Mouse (Mus musculus): ENCODE data around the gene Psma5.
"Not testable (repeated sequence)": the region's sequence is repeated elsewhere in the genome, so short reads cannot be mapped to it uniquely, and the experiment has no call there.

The Psma5 gene

GRCm38 (mm10) chr3:108279495-108279894, 22.8 kb downstream of the Psma5 start:
- not testable (repeated sequence) for ATAC-seq (ENCODE audit: insufficient number of reproducible peaks, low FRiP score, low TSS enrichment)

DNA sequence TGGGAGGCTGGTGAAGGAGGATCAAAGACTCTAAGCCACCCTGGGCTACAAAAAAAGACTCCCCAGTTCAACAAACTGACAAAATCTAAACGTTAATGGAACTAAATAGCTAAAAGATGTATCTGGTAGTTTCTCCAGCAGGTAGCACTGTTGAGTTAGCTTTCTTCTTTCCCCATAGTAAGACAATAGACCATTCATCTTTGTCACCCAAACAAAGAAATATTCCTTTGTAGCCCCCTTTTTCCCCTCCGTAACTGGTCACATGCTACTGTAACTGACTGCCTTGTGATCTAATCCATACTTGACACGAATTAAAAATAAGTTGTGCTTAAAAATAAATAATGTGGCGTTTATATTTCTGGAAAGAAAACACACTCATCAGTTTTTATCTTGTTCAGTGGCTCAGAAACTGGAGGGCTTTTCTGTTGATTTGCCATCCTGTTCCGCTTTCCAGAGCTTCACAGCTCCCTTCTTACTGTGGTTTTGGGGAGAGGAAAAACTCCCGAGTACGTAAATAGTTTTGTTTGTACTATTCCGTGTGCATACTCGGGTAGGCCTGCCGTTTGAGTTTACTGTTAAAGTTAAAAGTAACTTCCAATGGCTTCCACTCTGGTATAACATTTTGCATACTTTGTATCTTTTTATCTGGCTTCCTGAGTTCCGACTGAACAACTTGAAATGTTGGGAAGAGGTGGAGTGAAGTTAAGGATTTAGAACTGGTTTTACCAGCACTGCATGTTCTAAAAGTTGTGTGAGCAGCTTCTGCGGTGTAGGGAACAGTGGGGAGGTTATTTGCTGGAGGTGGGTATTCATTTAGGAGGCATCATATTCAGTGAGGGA, 25.9 kb downstream of the Psma5 start:
- ATAC-seq (ENCODE audit: insufficient number of reproducible peaks, low FRiP score, low TSS enrichment), result no peak

DNA sequence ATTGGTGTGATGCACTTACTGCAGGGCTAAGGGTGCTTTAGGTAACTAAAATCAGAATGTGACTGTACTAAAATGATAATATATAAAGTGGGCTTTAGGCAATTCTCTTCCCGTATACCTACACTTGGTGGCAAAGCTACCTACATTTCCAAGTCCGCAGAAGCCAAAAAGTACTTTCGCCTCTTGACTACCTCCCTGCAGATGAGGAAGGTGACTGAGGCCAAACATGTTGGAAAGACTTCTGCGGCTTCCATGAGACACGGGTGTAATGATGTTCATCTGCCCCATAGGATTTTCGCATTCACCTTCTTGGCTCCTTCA, 26.5 kb downstream of the Psma5 start:
- ATAC-seq (ENCODE audit: insufficient number of reproducible peaks, low FRiP score, low TSS enrichment), result 0 out of 2 replicates have a peak, but pooled peaks have one; percentile 2

DNA sequence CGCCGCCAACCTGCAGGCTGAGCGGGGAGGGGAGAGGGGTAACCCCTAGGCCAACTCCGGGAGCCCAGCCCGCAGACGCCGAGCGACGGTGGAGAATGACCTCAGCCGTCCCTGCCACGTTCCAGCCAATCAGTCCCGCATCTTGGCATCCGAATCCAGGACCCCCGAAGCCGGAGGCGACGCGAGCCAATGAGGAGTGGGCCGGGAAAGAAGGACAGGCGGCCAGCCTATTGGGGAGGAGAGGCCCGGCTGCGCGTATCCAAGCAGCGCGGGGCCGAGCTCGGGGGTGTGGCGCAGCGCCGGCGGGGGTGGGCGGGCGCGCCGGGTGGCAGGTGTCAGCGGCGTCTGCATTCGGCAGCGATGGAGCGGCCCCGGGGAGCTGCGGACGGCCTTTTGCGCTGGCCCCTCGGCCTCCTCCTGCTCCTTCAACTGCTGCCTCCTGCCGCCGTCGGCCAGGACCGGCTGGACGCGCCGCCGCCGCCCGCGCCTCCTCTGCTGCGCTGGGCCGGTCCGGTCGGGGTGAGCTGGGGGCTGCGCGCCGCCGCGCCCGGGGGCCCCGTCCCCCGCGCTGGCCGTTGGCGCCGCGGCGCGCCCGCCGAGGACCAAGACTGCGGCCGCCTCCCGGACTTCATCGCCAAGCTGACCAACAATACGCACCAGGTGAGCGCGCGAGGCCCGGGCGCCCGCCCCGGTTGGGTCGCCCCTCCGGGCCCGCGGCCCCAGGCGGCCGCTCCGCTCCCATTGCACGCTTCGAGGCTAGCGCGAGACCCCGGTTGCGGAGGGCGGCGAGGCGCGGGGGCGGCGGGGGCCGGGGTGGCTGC, 27.3 kb downstream of the Psma5 start, which contains the start of gene Sort1:
Sort1 (plus strand) TSS at position 302 of the 821 bp plus-strand sequence.
- peak; percentile 82 for ATAC-seq (ENCODE audit: insufficient number of reproducible peaks, low FRiP score, low TSS enrichment)

DNA sequence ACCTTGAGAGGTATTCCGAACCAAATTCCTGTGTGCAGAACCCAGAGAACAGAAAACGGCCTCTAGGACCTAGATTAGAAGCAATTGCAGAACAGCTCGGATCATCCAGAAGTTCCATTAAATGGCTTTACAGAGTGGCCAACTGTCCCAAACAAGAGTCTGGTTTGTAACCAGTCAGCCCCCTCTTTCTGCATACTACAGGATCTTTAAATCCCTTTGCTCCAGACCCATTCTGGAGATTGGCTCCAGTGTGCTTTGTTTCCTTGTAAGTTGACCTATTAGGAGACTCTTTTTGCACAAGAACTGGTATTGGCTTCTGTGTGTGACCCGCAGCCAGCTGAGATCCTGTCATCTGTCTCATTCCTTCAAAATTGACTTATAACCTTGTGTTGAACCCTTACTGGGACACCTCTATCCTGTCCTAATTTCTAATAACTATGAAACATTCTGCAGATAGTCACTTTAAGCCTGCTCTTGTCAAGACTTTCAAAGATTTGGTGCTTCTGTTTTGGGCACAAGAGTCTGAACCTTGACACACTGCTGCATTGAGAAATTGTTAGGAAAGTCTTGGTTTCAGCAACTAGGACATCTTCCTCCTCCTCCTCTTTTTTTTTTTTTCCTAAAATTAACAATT, 28.5 kb downstream of the Psma5 start:
- ATAC-seq (ENCODE audit: insufficient number of reproducible peaks, low FRiP score, low TSS enrichment), result no peak

DNA sequence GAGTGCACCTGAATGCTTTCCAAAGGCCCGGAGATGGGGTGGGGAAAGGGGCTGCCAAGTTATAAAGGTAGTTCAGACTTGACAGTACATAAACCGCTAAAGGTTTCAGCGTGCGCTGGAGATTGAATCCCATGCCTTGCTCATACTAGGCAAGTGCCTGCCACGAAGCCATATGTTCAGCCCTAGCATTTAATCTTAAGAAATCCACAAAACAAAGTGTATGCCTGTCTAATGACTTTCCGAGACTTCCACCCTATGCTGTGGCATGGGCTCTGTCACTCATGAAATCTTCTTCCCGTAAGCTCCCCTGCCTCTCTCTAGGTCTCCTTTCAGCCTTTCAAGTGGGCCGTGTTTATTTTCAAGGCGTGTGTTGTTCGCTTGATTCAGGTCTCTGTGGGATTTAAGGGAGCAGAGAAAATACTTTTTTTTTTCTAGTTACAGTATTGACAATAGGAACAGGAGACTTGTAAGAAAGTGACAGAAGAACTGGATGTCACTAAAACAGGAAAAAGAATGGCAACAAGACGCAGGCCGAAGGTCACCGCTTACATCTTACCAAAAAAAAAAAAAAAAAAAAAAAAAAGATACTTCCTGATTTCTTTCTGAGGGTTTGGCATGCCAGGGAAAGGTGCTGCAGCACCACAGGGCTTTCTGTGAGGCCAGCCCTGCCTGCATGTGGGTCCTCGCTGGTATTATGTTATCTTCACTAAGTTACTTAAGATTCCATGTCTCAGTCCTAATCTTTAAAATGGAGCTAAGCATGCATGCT, 30.1 kb downstream of the Psma5 start:
- ATAC-seq (ENCODE audit: insufficient number of reproducible peaks, low FRiP score, low TSS enrichment), result no peak

DNA sequence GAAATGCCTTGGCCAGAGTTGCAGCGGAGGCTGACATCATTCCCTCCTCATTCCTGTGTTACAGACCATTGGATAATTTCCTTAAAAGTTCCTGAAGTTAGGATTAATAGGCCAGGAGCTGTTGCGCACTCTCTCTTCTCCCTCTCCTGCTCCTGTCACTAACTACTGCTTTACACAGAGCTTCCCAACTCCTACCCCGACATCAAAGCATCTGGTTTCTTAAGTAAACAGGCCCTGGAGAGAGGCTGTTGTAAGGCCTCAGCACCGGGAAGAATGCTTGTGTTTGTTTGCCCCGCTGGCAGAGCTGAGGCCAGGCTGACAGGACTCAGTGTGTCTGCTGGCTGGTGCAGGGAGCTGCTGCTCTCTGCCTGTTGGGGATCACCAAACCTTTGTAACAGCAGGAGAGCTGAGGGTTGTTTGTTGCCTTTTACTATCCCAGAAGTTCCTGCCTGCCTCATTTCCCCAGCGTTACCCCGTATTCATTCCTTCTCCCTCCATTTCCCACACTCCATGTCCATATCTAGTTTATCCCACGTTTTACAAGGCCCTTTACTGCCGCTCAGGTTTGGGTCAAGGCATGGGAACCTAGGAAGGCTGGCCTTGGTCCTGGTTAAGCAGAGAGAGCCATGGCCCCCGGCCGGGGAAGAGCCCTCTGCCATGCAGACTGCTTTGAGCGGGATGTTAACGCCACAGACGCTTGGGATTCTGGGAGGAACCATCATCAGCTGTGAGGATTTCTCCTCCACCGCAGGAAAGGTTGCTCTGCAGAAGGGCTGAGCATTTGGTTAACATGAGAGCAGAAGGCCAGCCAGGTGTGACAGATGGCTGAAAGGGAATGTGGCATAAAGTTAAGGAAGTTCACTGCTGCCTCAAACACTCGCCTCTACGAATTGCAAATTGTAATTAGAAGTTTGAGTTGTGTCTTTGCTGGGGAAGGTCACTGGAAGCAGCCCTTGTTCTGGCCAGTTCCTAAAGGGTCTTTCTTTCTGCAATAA, 31.4 kb downstream of the Psma5 start:
- ATAC-seq (ENCODE audit: insufficient number of reproducible peaks, low FRiP score, low TSS enrichment), result no peak

- no peak for ATAC-seq (ENCODE audit: insufficient number of reproducible peaks, low FRiP score, low TSS enrichment)
Measured at GRCm38 (mm10) chr3:108289311-108290130, 32.8 kb downstream of the Psma5 start.

DNA sequence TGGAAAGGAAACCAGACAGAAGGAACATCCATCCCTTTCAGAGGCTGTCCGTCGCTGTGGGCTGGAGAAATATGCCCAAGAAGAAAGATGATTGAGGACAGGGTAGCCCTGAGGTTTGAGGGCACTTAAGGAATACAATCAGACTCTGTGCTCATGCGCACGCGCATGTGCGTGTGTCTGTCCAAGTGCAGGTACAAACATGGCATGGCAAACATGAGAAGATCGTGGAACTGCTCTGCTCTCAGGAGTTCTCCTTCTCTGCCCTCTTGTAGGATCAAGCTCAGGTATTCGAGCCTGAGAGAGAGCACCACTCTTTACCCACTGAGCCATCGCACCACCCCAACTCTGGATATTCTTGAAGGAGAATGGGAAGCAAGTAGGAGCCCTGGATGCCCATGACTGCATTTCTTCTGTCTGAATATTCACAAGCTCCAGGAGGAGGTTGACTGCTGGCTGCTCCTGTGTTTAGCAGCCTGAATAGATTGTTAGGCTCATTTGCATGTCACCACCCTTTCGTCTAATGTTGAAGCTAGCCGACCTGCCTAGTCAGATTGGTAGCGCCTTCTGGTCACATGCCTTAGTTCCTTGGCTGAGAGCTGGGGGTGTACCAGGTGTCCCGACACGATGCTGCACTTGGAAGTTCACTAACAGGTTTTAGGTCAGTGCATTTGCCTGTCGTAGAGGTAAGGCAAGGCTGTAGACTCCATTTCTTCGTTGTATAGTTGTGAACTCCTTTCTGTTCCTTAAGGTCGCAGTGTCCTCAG, 34.5 kb downstream of the Psma5 start:
- no peak for ATAC-seq (ENCODE audit: insufficient number of reproducible peaks, low FRiP score, low TSS enrichment)

DNA sequence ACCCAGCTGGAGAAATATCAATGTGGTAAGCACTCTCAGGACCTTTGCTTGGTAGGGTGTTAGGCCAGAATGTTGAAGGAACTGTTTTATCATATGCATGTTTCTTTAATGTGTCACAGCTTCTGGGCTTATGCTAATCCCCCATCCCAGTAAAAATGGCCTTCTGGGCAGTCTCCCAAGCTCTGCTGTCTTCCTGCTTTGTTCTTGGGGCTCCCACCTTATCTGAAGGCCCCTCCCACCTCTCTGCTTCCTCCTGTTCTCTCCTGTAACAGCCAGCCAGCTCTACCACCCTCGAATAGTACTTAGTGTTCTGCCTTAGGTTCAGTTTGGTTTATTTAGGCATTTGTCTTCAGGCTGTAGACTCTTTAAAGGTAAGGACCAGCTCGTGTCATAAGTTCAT, 37.7 kb downstream of the Psma5 start:
- no peak for ATAC-seq (ENCODE audit: insufficient number of reproducible peaks, low FRiP score, low TSS enrichment)

GRCm38 (mm10) chr3:108295379-108296219, 38.9 kb downstream of the Psma5 start:
- ATAC-seq (ENCODE audit: insufficient number of reproducible peaks, low FRiP score, low TSS enrichment), result 0 out of 2 replicates have a peak, but pooled peaks have one; percentile 27

- ATAC-seq (ENCODE audit: insufficient number of reproducible peaks, low FRiP score, low TSS enrichment), result no peak
Measured at GRCm38 (mm10) chr3:108296220-108297049, 39.7 kb downstream of the Psma5 start.

- ATAC-seq (ENCODE audit: insufficient number of reproducible peaks, low FRiP score, low TSS enrichment), result no peak
Measured at GRCm38 (mm10) chr3:108297050-108297419, 40.3 kb downstream of the Psma5 start.

GRCm38 (mm10) chr3:108297603-108298553, 41.2 kb downstream of the Psma5 start:
- no peak for ATAC-seq (ENCODE audit: insufficient number of reproducible peaks, low FRiP score, low TSS enrichment)
